Mouse (Mus musculus) ES-E14 (cell line): ENCODE measurements around the gene Arhgap45.

ENCODE experiments used
- CHD2 ChIP-seq: IDR thresholded peaks from 2 replicates; pipeline ENCODE4 v1.6.1; 2014; ENCODE audit warnings: mild to moderate bottlenecking, low read depth, low read length, inconsistent platforms
- HCFC1 ChIP-seq: IDR thresholded peaks from 2 replicates; pipeline ENCODE4 v1.6.1; 2012; ENCODE audit warnings: low read length, inconsistent platforms, borderline replicate concordance; ENCODE audit not compliant: insufficient read depth
- MAFK ChIP-seq: IDR thresholded peaks from 2 replicates; pipeline ENCODE4 v1.6.1; 2014; ENCODE audit warnings: mild to moderate bottlenecking, low read depth, low read length, inconsistent platforms; ENCODE audit not compliant: insufficient read depth

DNA sequence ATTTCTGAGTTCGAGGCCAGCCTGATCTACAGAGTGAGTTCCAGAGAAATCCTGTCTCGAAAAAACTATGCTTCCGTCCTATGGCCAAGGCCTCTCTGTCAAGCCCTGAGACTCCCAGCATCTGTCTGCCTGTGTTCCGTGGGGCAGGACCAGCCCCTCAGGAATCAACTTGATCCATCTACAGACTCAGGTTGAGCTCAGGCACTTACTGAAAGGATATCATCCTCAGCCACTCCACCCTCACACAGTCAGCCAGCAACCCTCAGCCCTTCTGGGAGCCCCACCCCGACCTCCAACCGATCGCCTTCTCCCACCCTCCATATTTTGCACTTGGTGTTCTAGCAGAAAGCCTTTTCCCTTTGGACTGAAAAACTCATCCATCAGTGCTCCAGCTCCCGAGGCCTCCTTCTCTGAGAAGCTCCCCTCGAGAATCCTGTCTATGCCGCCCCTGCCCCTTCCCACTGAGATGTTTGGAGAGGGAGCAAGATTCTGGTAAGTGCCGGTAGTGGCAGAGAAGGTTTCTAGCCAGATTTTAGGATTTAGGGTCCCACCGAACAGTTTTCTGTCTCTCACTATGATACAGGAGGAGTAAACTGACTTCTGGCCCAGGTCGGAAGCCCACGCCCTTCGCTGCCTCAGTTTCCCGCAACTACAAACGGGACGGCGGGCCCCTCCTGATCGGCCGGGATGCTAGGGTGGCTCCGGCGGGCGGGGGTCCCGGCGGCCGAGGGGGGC lies 28.5 kb upstream of the Arhgap45 start:
- TF ChIP-seq HCFC1 = no peak
- no peak for TF ChIP-seq MAFK
- TF ChIP-seq CHD2 = no peak
